10 mouse cellular contexts compared by ENCODE assay signal in the genomic region with DNA sequence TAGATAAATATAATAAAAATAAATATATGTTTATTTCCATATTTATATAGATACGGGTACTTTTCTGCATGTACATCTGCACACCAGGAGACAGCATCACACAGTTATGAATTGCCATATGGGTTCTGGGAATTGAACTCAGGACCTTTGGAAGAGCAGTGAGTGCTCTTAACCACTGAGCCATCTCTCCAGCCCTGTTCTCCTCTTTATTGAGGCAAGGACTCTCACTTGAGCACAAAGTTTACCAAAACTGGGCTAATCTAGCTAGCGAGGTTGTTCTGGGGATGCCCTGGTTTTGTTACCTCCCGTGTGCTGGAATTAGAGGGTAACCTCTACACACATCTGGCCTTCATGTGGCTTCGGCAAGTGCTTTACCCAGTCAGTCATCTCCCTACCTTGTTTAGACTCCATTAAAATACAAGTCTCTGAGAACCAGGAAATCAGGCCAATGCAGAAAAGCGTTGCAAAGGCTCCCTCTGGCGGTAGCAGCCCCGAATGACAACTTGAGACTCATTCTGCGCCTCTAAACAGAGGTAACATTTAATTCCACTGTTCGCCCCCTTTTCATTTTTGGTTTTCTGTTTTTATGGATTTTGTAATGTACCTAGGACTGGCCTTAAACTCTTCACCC. TPM values are rescaled to one million over a fixed set of nuclear protein-coding genes. Genes with fewer than 3 reads are reported as not detected.
DNase-seq lines count a peak whose midpoint lies in the region; ATAC-seq and TF ChIP-seq lines count a peak whose summit lies in the region.
"Had no signal": no experiment of that assay in that cellular context is flagged by ENCODE, and none has a peak within 500 bp of the region (broad histone marks: within the 10 kb centered on the region; RNA-seq: fewer than 3 reads in every experiment).

No protein-coding gene starts in this region.

- H3K4me3 ChIP-seq in intestine, embryonic 14.5 days (ENCODE audit: low read depth, low read length) = no peak overlapping the region
- no peak overlapping the region for H3K4me3 ChIP-seq in intestine, embryonic 15.5 days (replicated peaks)
- H3K4me3 ChIP-seq in hindbrain, postnatal 0 days (ENCODE audit: low read length) = no peak overlapping the region
- no peak overlapping the region for H3K4me3 ChIP-seq in left cerebral cortex, adult 2 months
- H3K4me3 ChIP-seq in midbrain, embryonic 16.5 days (ENCODE audit: low read depth, low read length) = no peak overlapping the region
- H3K4me3 ChIP-seq: embryonic facial prominence, embryonic 12.5 days; limb, embryonic 15.5 days had no signal

- 36% methylated on average over 9 of the region's 9 CpGs for WGBS in intestine, embryonic 14.5 days
- WGBS in intestine, embryonic 15.5 days = 34% methylated on average over 9 of the region's 9 CpGs
- WGBS in hindbrain, postnatal 0 days = 40% methylated on average over 9 of the region's 9 CpGs
- WGBS in midbrain, embryonic 16.5 days = 42% methylated on average over 9 of the region's 9 CpGs

- intact Hi-C loops in left cerebral cortex, adult 2 months (cut with DNase I) = loop anchor here (5.0 to 10.0 kb wide), 3 partner anchors 240 to 560 kb away; no protein-coding TSS in a partner anchor

- peak; percentile 81 for TF ChIP-seq CTCF in hindbrain, postnatal 0 days (IDR thresholded peaks at IDR 0.05; ENCODE audit: low read depth)
- peak; percentile 87 for TF ChIP-seq CTCF in left cerebral cortex, adult 2 months (IDR thresholded peaks at IDR 0.05)

- H3K4me2 ChIP-seq in intestine, embryonic 14.5 days (ENCODE audit: low read length) = no peak overlapping the region
- no peak overlapping the region for H3K4me2 ChIP-seq in intestine, embryonic 15.5 days (replicated peaks)
- H3K4me2 ChIP-seq in hindbrain, postnatal 0 days (ENCODE audit: low read depth, low read length) = no peak overlapping the region
- H3K4me2 ChIP-seq in midbrain, embryonic 16.5 days (ENCODE audit: low read length) = no peak overlapping the region
- H3K4me2 ChIP-seq: embryonic facial prominence, embryonic 12.5 days; limb, embryonic 15.5 days had no signal

- H3K9ac ChIP-seq in intestine, embryonic 14.5 days (ENCODE audit: low read length) = no peak overlapping the region
- H3K9ac ChIP-seq in intestine, embryonic 15.5 days = no peak overlapping the region
- H3K9ac ChIP-seq in hindbrain, postnatal 0 days (replicated peaks; ENCODE audit: low read length) = no peak overlapping the region
- H3K9ac ChIP-seq in midbrain, embryonic 16.5 days (ENCODE audit: low read depth, low read length) = no peak overlapping the region
- H3K9ac ChIP-seq: embryonic facial prominence, embryonic 12.5 days; limb, embryonic 15.5 days had no signal

- peak; percentile 81 for DNase-seq in intestine, embryonic 14.5 days (ENCODE audit: low spot score)
- DNase-seq in adrenal gland, postnatal 25 days = peak; percentile 47
- DNase-seq in embryo, embryonic 11.5 days (ENCODE audit: low read depth, low spot score) = peak; percentile 41
- DNase-seq in hindbrain, postnatal 0 days (ENCODE audit: low spot score) = peak; percentile 68
- peak; percentile 43 to 65 for DNase-seq in left cerebral cortex, adult 2 months (ENCODE audit: extremely low spot score in 1 of 2, low spot score in 2 of 2)
- DNase-seq in spleen, postnatal 14 days (ENCODE audit: low spot score in 2 of 2) = peak; percentile 9 to 51

- no peaks in the 10 kb centered on the region for H3K9me3 ChIP-seq in intestine, embryonic 14.5 days (ENCODE audit: control insufficient read depth, low read length)
- no peaks in the 10 kb centered on the region for H3K9me3 ChIP-seq in intestine, embryonic 15.5 days
- H3K9me3 ChIP-seq in hindbrain, postnatal 0 days (ENCODE audit: low read length) = no peaks in the 10 kb centered on the region
- H3K9me3 ChIP-seq in midbrain, embryonic 16.5 days (replicated peaks; ENCODE audit: control insufficient read depth, low read length, poor library complexity, severe bottlenecking) = no peaks in the 10 kb centered on the region
- H3K9me3 ChIP-seq: embryonic facial prominence, embryonic 12.5 days; limb, embryonic 15.5 days had no signal

- H3K36me3 ChIP-seq in intestine, embryonic 14.5 days (ENCODE audit: control insufficient read depth, insufficient read depth, low read length) = no peaks in the 10 kb centered on the region
- no peaks in the 10 kb centered on the region for H3K36me3 ChIP-seq in intestine, embryonic 15.5 days
- H3K36me3 ChIP-seq in hindbrain, postnatal 0 days (ENCODE audit: insufficient read depth, low read length) = no peaks in the 10 kb centered on the region
- no peaks in the 10 kb centered on the region for H3K36me3 ChIP-seq in midbrain, embryonic 16.5 days (ENCODE audit: control insufficient read depth, insufficient read depth, low read length)
- H3K36me3 ChIP-seq: embryonic facial prominence, embryonic 12.5 days; limb, embryonic 15.5 days had no signal

- ATAC-seq in intestine, embryonic 14.5 days (replicated peaks; ENCODE audit: low FRiP score, low TSS enrichment, low read depth) = 0 out of 2 replicates have a peak, but pooled peaks have one; percentile 32
- no peak for ATAC-seq in intestine, embryonic 15.5 days
- ATAC-seq in hindbrain, postnatal 0 days = peak; percentile 67
- peak; percentile 76 for ATAC-seq in midbrain, embryonic 16.5 days

- no peak overlapping the region for H3K27ac ChIP-seq in intestine, embryonic 14.5 days (ENCODE audit: low read depth)
- no peak overlapping the region for H3K27ac ChIP-seq in intestine, embryonic 15.5 days
- H3K27ac ChIP-seq in hindbrain, postnatal 0 days = no peak overlapping the region
- H3K27ac ChIP-seq in left cerebral cortex, adult 2 months = no peak overlapping the region
- no peak overlapping the region for H3K27ac ChIP-seq in midbrain, embryonic 16.5 days (ENCODE audit: low read length)
- H3K27ac ChIP-seq: embryonic facial prominence, embryonic 12.5 days; limb, embryonic 15.5 days had no signal

- H3K4me1 ChIP-seq in intestine, embryonic 14.5 days (replicated peaks; ENCODE audit: control insufficient read depth, insufficient read depth, low read length) = no peaks in the 10 kb centered on the region
- H3K4me1 ChIP-seq in intestine, embryonic 15.5 days (replicated peaks) = no peaks in the 10 kb centered on the region
- no peaks in the 10 kb centered on the region for H3K4me1 ChIP-seq in hindbrain, postnatal 0 days (ENCODE audit: insufficient read depth, low read length)
- H3K4me1 ChIP-seq in midbrain, embryonic 16.5 days (ENCODE audit: control insufficient read depth, insufficient read depth, low read length) = no peaks in the 10 kb centered on the region
- H3K4me1 ChIP-seq: embryonic facial prominence, embryonic 12.5 days; limb, embryonic 15.5 days had no signal

- H3K27me3 ChIP-seq in intestine, embryonic 14.5 days (replicated peaks; ENCODE audit: control insufficient read depth, insufficient read depth, low read length) = no peaks in the 10 kb centered on the region
- no peaks in the 10 kb centered on the region for H3K27me3 ChIP-seq in intestine, embryonic 15.5 days (replicated peaks)
- H3K27me3 ChIP-seq in hindbrain, postnatal 0 days (ENCODE audit: insufficient read depth, low read length) = no peaks in the 10 kb centered on the region
- no peaks in the 10 kb centered on the region for H3K27me3 ChIP-seq in midbrain, embryonic 16.5 days (ENCODE audit: control insufficient read depth, insufficient read depth, low read depth, low read length)
- H3K27me3 ChIP-seq: embryonic facial prominence, embryonic 12.5 days; limb, embryonic 15.5 days had no signal

RNA-seq across cellular contexts. Expression of gene Rpl39, which starts 10.8 kb away (rescaled TPM):
- 637 and 732 TPM in 2 replicates for polyA plus RNA-seq in intestine, embryonic 14.5 days (2014; fragmentation: Nextera tagmentation; extraction: Ambion mirVana)
- polyA plus RNA-seq in intestine, embryonic 15.5 days (2015; fragmentation: Nextera tagmentation; extraction: Ambion mirVana) = 517 and 629 TPM in 2 replicates
- 532 and 613 TPM in 2 replicates for total RNA-seq in adrenal gland, postnatal 25 days (2021)
- 99.1 and 125 TPM in 2 replicates for total RNA-seq in hindbrain, postnatal 0 days (2014; rRNA removed)
- polyA plus RNA-seq in hindbrain, postnatal 0 days (2015; fragmentation: Nextera tagmentation; extraction: Ambion mirVana) = 351 and 371 TPM in 2 replicates
- total RNA-seq in left cerebral cortex, adult 2 months (2021) = 100 to 1,000 TPM; 244 to 245 TPM
- 229 and 259 TPM in 2 replicates for polyA plus RNA-seq in midbrain, embryonic 16.5 days (2015; fragmentation: Nextera tagmentation; extraction: Ambion mirVana)

RNA-seq across cellular contexts. Expression of gene Sowahd, which starts 25.7 kb away (rescaled TPM):
- polyA plus RNA-seq in intestine, embryonic 14.5 days (2014; fragmentation: Nextera tagmentation; extraction: Ambion mirVana) = 0.11 TPM in 1 of 2 replicates, not detected in the other
- polyA plus RNA-seq in intestine, embryonic 15.5 days (2015; fragmentation: Nextera tagmentation; extraction: Ambion mirVana) = not detected in 2 replicates
- total RNA-seq in adrenal gland, postnatal 25 days (2021) = not detected in 2 replicates
- not detected in 2 replicates for total RNA-seq in hindbrain, postnatal 0 days (2014; rRNA removed)
- 0.09 TPM in 1 of 2 replicates, not detected in the other for polyA plus RNA-seq in hindbrain, postnatal 0 days (2015; fragmentation: Nextera tagmentation; extraction: Ambion mirVana)
- not detected for total RNA-seq in left cerebral cortex, adult 2 months (2021)
- 0.12 TPM in 1 of 2 replicates, not detected in the other for polyA plus RNA-seq in midbrain, embryonic 16.5 days (2015; fragmentation: Nextera tagmentation; extraction: Ambion mirVana)
- polyA plus RNA-seq: embryonic facial prominence, embryonic 12.5 days; limb, embryonic 15.5 days had no signal

RNA-seq across cellular contexts. Expression of gene Upf3b, which starts 35.7 kb away (rescaled TPM):
- polyA plus RNA-seq in intestine, embryonic 14.5 days (2014; fragmentation: Nextera tagmentation; extraction: Ambion mirVana) = 16.7 and 18.6 TPM in 2 replicates
- 18.3 TPM in 2 replicates for polyA plus RNA-seq in intestine, embryonic 15.5 days (2015; fragmentation: Nextera tagmentation; extraction: Ambion mirVana)
- 18.1 and 21.2 TPM in 2 replicates for total RNA-seq in adrenal gland, postnatal 25 days (2021)
- 6.8 and 7.9 TPM in 2 replicates for total RNA-seq in hindbrain, postnatal 0 days (2014; rRNA removed)
- polyA plus RNA-seq in hindbrain, postnatal 0 days (2015; fragmentation: Nextera tagmentation; extraction: Ambion mirVana) = 22.8 and 25.9 TPM in 2 replicates
- 10 to 100 TPM; 16.8 to 16.9 TPM for total RNA-seq in left cerebral cortex, adult 2 months (2021)
- polyA plus RNA-seq in midbrain, embryonic 16.5 days (2015; fragmentation: Nextera tagmentation; extraction: Ambion mirVana) = 29.8 and 32.8 TPM in 2 replicates

RNA-seq across cellular contexts. Expression of gene Nkap, which starts 52.2 kb away (rescaled TPM):
- 15.1 and 16.4 TPM in 2 replicates for polyA plus RNA-seq in intestine, embryonic 14.5 days (2014; fragmentation: Nextera tagmentation; extraction: Ambion mirVana)
- polyA plus RNA-seq in intestine, embryonic 15.5 days (2015; fragmentation: Nextera tagmentation; extraction: Ambion mirVana) = 11.4 and 12.3 TPM in 2 replicates
- 17.5 and 19.4 TPM in 2 replicates for total RNA-seq in adrenal gland, postnatal 25 days (2021)
- 19.1 and 19.9 TPM in 2 replicates for total RNA-seq in hindbrain, postnatal 0 days (2014; rRNA removed)
- polyA plus RNA-seq in hindbrain, postnatal 0 days (2015; fragmentation: Nextera tagmentation; extraction: Ambion mirVana) = 21.1 and 21.6 TPM in 2 replicates
- total RNA-seq in left cerebral cortex, adult 2 months (2021) = 10 to 100 TPM; 13.4 to 13.9 TPM
- 26.2 and 26.8 TPM in 2 replicates for polyA plus RNA-seq in midbrain, embryonic 16.5 days (2015; fragmentation: Nextera tagmentation; extraction: Ambion mirVana)

Comparison
In these comparisons a context has a peak if more than half of its experiments do, and no peak if none do; other contexts are left out.
1. DNase-seq: peak in every context shown above with its lines; median percentile 81 in intestine, embryonic 14.5 days; 68 in hindbrain, postnatal 0 days; 54 in left cerebral cortex, adult 2 months; 47 in adrenal gland, postnatal 25 days; 41 in embryo, embryonic 11.5 days; 30 in spleen, postnatal 14 days.